Mouse (Mus musculus): ENCODE measurements around the gene Gm21797. TPM values are rescaled to one million over a fixed set of nuclear protein-coding genes. Genes with fewer than 3 reads are reported as not detected.
"Not testable (repeated sequence)": the region's sequence is repeated elsewhere in the genome, so short reads cannot be mapped to it uniquely, and the experiment has no call there.

Gm21797 gene
- not detected for total RNA-seq (2021)
- long read RNA-seq, experiment 1, result 0 reads
- long read RNA-seq, experiment 2, result 0 reads

DNA sequence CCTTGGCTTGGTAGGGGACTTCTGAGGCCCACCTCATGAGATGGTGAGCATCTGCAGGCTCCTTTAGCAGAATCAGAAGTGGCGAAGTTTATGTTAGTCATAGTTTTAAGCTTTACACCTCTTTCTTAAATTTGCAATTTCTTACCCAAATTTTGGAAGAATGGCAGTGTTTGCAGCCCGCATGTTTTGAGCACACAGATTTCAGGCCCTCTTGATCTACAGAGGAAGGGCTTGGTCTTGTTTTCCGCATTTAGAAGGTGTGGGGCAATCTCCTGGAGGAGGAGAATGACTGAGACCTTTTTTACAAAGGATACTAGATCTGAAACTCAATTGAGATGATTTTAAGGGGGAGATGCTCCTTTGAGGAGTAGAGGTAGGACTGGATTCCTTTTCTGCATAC, at the start of gene Gm21797:
Gene Gm21797, minus strand, starts transcription at position 101 of the 400 bp plus-strand sequence.
- H3K4me3 ChIP-seq; H3K27ac ChIP-seq; DNase-seq (ENCODE audit: low spot score in 2 of 2): not testable (repeated sequence)

DNA sequence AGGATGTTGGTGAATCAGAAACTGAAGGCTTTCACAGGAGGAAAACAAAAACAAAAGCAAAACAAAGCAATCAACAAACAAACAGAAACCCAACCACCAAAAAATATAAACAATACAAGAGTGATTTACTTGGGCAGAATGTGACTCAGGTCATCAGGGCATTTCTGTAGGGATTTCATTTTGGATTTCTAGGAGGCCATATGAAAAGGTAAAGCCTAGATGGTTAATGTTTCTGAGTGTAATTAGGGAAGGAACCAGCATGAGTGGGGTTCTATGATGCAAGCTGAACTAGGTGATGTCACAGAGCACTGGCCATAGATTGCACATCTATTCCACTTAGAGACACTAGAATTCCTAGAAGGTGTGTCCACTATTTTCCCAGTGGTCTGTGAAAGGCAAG, 29.0 kb upstream of the Gm21797 start, which contains the start of gene Gm20795:
Gene Gm20795, plus strand, starts transcription at position 301 of the 400 bp plus-strand sequence.
- not testable (repeated sequence) for H3K4me3 ChIP-seq; DNase-seq (ENCODE audit: low spot score in 2 of 2)

More for the DNA sequence above, 29.0 kb upstream of the Gm21797 start, which contains the start of gene Gm20795:
- not testable (repeated sequence) for H3K27ac ChIP-seq

Other genes starting within 250 kb of the Gm21797 start
- gene Gm21852, start 123.8 kb downstream of the Gm21797 start, total RNA-seq (2021), result not detected
- not detected for gene Gm20795, start 29.1 kb upstream of the Gm21797 start, total RNA-seq (2021)

Measured in layer of hippocampus, adult 2 months (tissue).